Mouse (Mus musculus) midbrain, embryonic 15.5 days (tissue): ENCODE measurements around the gene Slc44a4. TPM values are rescaled to one million over a fixed set of nuclear protein-coding genes. Genes with fewer than 3 reads are reported as not detected.
"Not testable (repeated sequence)": the region's sequence is repeated elsewhere in the genome, so short reads cannot be mapped to it uniquely, and the experiment has no call there.

Experiments
- ATAC-seq: fragments of 200-750 bp; cut with Nextera tagmentation; replicated peaks from 2 replicates; pipeline ENCODE4 v1.8.0; 2017; ENCODE audit warnings: moderate TSS enrichment
- H3K27ac ChIP-seq: fragments of 300-500 bp; sonication (generic); 2 replicates; pipeline ENCODE4 v1.5.1; 2015; ENCODE audit warnings: mild to moderate bottlenecking, inconsistent platforms
- H3K27me3 ChIP-seq: fragments of 300-500 bp; sonication (generic); replicated peaks from 2 replicates; pipeline ENCODE4 v1.6.1; 2015; ENCODE audit warnings: inconsistent platforms
- H3K36me3 ChIP-seq: fragments of 300-500 bp; sonication (generic); replicated peaks from 2 replicates; pipeline ENCODE4 v1.6.1; 2015; ENCODE audit warnings: inconsistent platforms
- H3K4me1 ChIP-seq: fragments of 300-500 bp; sonication (generic); 2 replicates; pipeline ENCODE4 v1.6.1; 2015; ENCODE audit warnings: inconsistent platforms
- H3K4me2 ChIP-seq: fragments of 300-500 bp; sonication (generic); 2 replicates; pipeline ENCODE4 v1.6.1; 2015; ENCODE audit warnings: inconsistent platforms, mild to moderate bottlenecking, moderate library complexity
- H3K4me3 ChIP-seq: fragments of 300-500 bp; sonication (generic); 2 replicates; pipeline ENCODE4 v1.5.1; 2015; ENCODE audit warnings: mild to moderate bottlenecking, inconsistent platforms
- H3K9ac ChIP-seq: fragments of 300-500 bp; sonication (generic); 2 replicates; pipeline ENCODE4 v1.6.1; 2015; ENCODE audit warnings: mild to moderate bottlenecking, inconsistent platforms
- H3K9me3 ChIP-seq: fragments of 300-500 bp; sonication (generic); 2 replicates; pipeline ENCODE4 v1.6.1; 2016; ENCODE audit warnings: inconsistent platforms
- WGBS: fragments of 180-500 bp; shearing (Covaris S2); methylation state at CpG from one replicate; pipeline ENCODE4 v1.1.7; 2015; ENCODE audit warnings: mixed read lengths; 5-methylcytosine and 5-hydroxymethylcytosine counted together
- polyA plus RNA-seq: library from polyadenylated mRNA; unstranded; fragments of >200 nt; fragmentation: Nextera tagmentation; extraction: Ambion mirVana; gene quantifications from 2 replicates; pipeline ENCODE4 v1.2.1, GENCODE M21; 2015

The Slc44a4 gene
- polyA plus RNA-seq, 1 experiment from 2014 or later = not detected

GRCm38 (mm10) chr17:34950514-34951455 lies 36.5 kb downstream of the Slc44a4 start:
- Histone ChIP-seq H3K4me1 (peaks cover 16% of the 10 kb centered on the region), H3K4me2 (peak overlapping the region; percentile 72), H3K27me3 (peaks cover 8% of the 10 kb centered on the region), H3K4me3 (peak overlapping the region; percentile 94), H3K9ac (peak overlapping the region; percentile 100), H3K36me3 (peaks cover 4% of the 10 kb centered on the region; the same call in 1 of the 2 replicates), H3K27ac (peak overlapping the region; percentile 89), H3K9me3 (no peaks in the 10 kb centered on the region)
- WGBS = 29% methylated on average over 10 of the region's 10 CpGs
- ATAC-seq = no peak

- H3K9me3 ChIP-seq = no peaks in the 10 kb centered on the region
- peaks cover 4% of the 10 kb centered on the region; the same call in 1 of the 2 replicates for H3K36me3 ChIP-seq
- WGBS = 1% methylated on average over 29 of the region's 29 CpGs
- peak overlapping the region; percentile 94 for H3K4me3 ChIP-seq
- H3K4me1 ChIP-seq = peaks cover 16% of the 10 kb centered on the region
- peaks cover 12% of the 10 kb centered on the region for H3K27me3 ChIP-seq
- ATAC-seq = peak; percentile 75
- peak overlapping the region; percentile 72 for H3K4me2 ChIP-seq
- H3K27ac ChIP-seq = peak overlapping the region; percentile 89
- peak overlapping the region; percentile 100 for H3K9ac ChIP-seq
These were observed 37.5 kb downstream of the Slc44a4 start for GRCm38 (mm10) chr17:34951636-34952377.

GRCm38 (mm10) chr17:34952378-34953040 lies 38.2 kb downstream of the Slc44a4 start:
- Histone ChIP-seq H3K36me3 (peaks cover 4% of the 10 kb centered on the region; the same call in 1 of the 2 replicates), H3K9me3 (no peaks in the 10 kb centered on the region), H3K4me2 (peak overlapping the region; percentile 72), H3K4me3 (peak overlapping the region; percentile 94), H3K27me3 (peaks cover 14% of the 10 kb centered on the region), H3K27ac (peak overlapping the region; percentile 89), H3K4me1 (peaks cover 16% of the 10 kb centered on the region), H3K9ac (peak overlapping the region; percentile 100)
- WGBS = under 1% methylated on average over 23 of the region's 23 CpGs
- ATAC-seq = peak; percentile 89

- H3K4me1 ChIP-seq = peaks cover 16% of the 10 kb centered on the region
- WGBS = 93% methylated on average over 3 of the region's 3 CpGs
- H3K4me3 ChIP-seq = peak overlapping the region; percentile 94
- peaks cover 14% of the 10 kb centered on the region for H3K27me3 ChIP-seq
- H3K9me3 ChIP-seq = no peaks in the 10 kb centered on the region
- peaks cover 4% of the 10 kb centered on the region; the same call in 1 of the 2 replicates for H3K36me3 ChIP-seq
- H3K4me2 ChIP-seq = 0 out of 2 replicates have a peak overlapping the region, but pooled peaks have one; percentile 72
- H3K27ac ChIP-seq = no peak overlapping the region
- ATAC-seq = no peak
- no peak overlapping the region for H3K9ac ChIP-seq
These were observed 39.0 kb downstream of the Slc44a4 start for GRCm38 (mm10) chr17:34953258-34953657.

- no peak overlapping the region for H3K4me3 ChIP-seq
- no peak overlapping the region for H3K27ac ChIP-seq
- H3K4me1 ChIP-seq = peaks cover 16% of the 10 kb centered on the region
- peaks cover 14% of the 10 kb centered on the region for H3K27me3 ChIP-seq
- ATAC-seq = no peak
- H3K9me3 ChIP-seq = no peaks in the 10 kb centered on the region
- H3K4me2 ChIP-seq = no peak overlapping the region
- WGBS = 96% methylated on average over 4 of the region's 4 CpGs
- peaks cover 4% of the 10 kb centered on the region; the same call in 1 of the 2 replicates for H3K36me3 ChIP-seq
- no peak overlapping the region for H3K9ac ChIP-seq
These were observed 39.6 kb downstream of the Slc44a4 start for GRCm38 (mm10) chr17:34953904-34954303.

- WGBS = 81% methylated on average over 4 of the region's 4 CpGs
- Histone ChIP-seq H3K4me3 (no peak overlapping the region), H3K27ac (no peak overlapping the region), H3K4me2 (no peak overlapping the region), H3K4me1 (peaks cover 21% of the 10 kb centered on the region), H3K9ac (no peak overlapping the region), H3K27me3 (peaks cover 20% of the 10 kb centered on the region), H3K36me3 (no peaks in the 10 kb centered on the region), H3K9me3 (no peaks in the 10 kb centered on the region)
- no peak for ATAC-seq
These were observed 40.6 kb downstream of the Slc44a4 start for GRCm38 (mm10) chr17:34954831-34955230.

GRCm38 (mm10) chr17:34955884-34956283 lies 41.6 kb downstream of the Slc44a4 start:
- H3K9me3 ChIP-seq = no peaks in the 10 kb centered on the region
- ATAC-seq = no peak
- H3K27ac ChIP-seq = no peak overlapping the region
- no peak overlapping the region for H3K4me3 ChIP-seq
- H3K4me2 ChIP-seq = no peak overlapping the region
- 89% methylated on average over 3 of the region's 3 CpGs for WGBS
- H3K9ac ChIP-seq = no peak overlapping the region
- peaks cover 24% of the 10 kb centered on the region for H3K27me3 ChIP-seq
- H3K36me3 ChIP-seq = no peaks in the 10 kb centered on the region
- H3K4me1 ChIP-seq = peaks cover 13% of the 10 kb centered on the region

GRCm38 (mm10) chr17:34956340-34956739 lies 42.1 kb downstream of the Slc44a4 start:
- Histone ChIP-seq H3K27me3 (peaks cover 27% of the 10 kb centered on the region), H3K9me3 (no peaks in the 10 kb centered on the region), H3K27ac (no peak overlapping the region), H3K9ac (no peak overlapping the region), H3K36me3 (no peaks in the 10 kb centered on the region), H3K4me3 (no peak overlapping the region), H3K4me2 (no peak overlapping the region), H3K4me1 (peaks cover 9% of the 10 kb centered on the region)
- no peak for ATAC-seq
- WGBS = 51% methylated on average over 1 of the region's 1 CpGs

- 11% methylated on average over 39 of the region's 40 CpGs for WGBS
- H3K4me2 ChIP-seq, H3K9me3 ChIP-seq, H3K4me1 ChIP-seq, ATAC-seq, H3K27ac ChIP-seq, H3K36me3 ChIP-seq, H3K9ac ChIP-seq, H3K4me3 ChIP-seq: not testable (repeated sequence)
- H3K27me3 ChIP-seq = peaks cover 28% of the 10 kb centered on the region
These were observed 43.0 kb downstream of the Slc44a4 start for GRCm38 (mm10) chr17:34957291-34957690.

GRCm38 (mm10) chr17:34957966-34958365 lies 43.7 kb downstream of the Slc44a4 start:
- not testable (repeated sequence) for H3K4me3 ChIP-seq, H3K36me3 ChIP-seq, H3K9me3 ChIP-seq, H3K9ac ChIP-seq, H3K27ac ChIP-seq, H3K4me2 ChIP-seq, H3K4me1 ChIP-seq, ATAC-seq
- 31% methylated on average over 28 of the region's 40 CpGs for WGBS
- H3K27me3 ChIP-seq = peaks cover 28% of the 10 kb centered on the region

GRCm38 (mm10) chr17:34958734-34959129 lies 44.5 kb downstream of the Slc44a4 start:
- H3K27ac ChIP-seq, H3K36me3 ChIP-seq, H3K9me3 ChIP-seq, H3K4me1 ChIP-seq: not testable (repeated sequence)
- Histone ChIP-seq H3K4me3 (peak overlapping the region; percentile 41), H3K9ac (peak overlapping the region; percentile 34; the same call in 1 of the 2 replicates), H3K27me3 (peaks cover 28% of the 10 kb centered on the region), H3K4me2 (peak overlapping the region; percentile 81)
- WGBS = under 1% methylated on average over 23 of the region's 47 CpGs
- ATAC-seq = peak; percentile 57
